Comparison of ENCODE assay signal across 8 mouse cellular contexts in genomic region chr17:85679651-85680050, GRCm38 (mm10). TPM values are rescaled to one million over a fixed set of nuclear protein-coding genes. Genes with fewer than 3 reads are reported as not detected.
A peak's percentile ranks its signal among the peaks of the same experiment; 100 is the strongest.
DNase-seq lines count a peak whose midpoint lies in the region; ATAC-seq lines count a peak whose summit lies in the region.

No protein-coding gene starts in this region.

- 0 out of 2 replicates have a peak overlapping the region, but pooled peaks have one; percentile 7 for H3K27ac ChIP-seq in kidney, embryonic 15.5 days
- H3K27ac ChIP-seq in hindbrain, embryonic 11.5 days (ENCODE audit: low read depth, low read length): no peak overlapping the region
- no peak overlapping the region for H3K27ac ChIP-seq in midbrain, embryonic 11.5 days (ENCODE audit: low read depth, low read length)

- H3K4me3 ChIP-seq in kidney, embryonic 15.5 days (replicated peaks): peak overlapping the region; percentile 32
- H3K4me3 ChIP-seq in hindbrain, embryonic 11.5 days (ENCODE audit: low read depth, low read length): no peak overlapping the region
- no peak overlapping the region for H3K4me3 ChIP-seq in midbrain, embryonic 11.5 days (ENCODE audit: low read depth, low read length)

- peaks cover 75% of the 10 kb centered on the region for H3K27me3 ChIP-seq in kidney, embryonic 15.5 days
- peaks cover 74% of the 10 kb centered on the region for H3K27me3 ChIP-seq in hindbrain, embryonic 11.5 days (ENCODE audit: control insufficient read depth, insufficient read depth, low read length)
- H3K27me3 ChIP-seq in midbrain, embryonic 11.5 days (ENCODE audit: control insufficient read depth, insufficient read depth, low read length): peaks cover 66% of the 10 kb centered on the region

- peak overlapping the region; percentile 14; the same call in 1 of the 2 replicates for H3K9ac ChIP-seq in kidney, embryonic 15.5 days
- H3K9ac ChIP-seq in hindbrain, embryonic 11.5 days (ENCODE audit: low read depth, low read length): no peak overlapping the region
- H3K9ac ChIP-seq in midbrain, embryonic 11.5 days (ENCODE audit: low read length): no peak overlapping the region

- peak; percentile 38; the same call in 1 of the 2 replicates for ATAC-seq in kidney, embryonic 15.5 days (replicated peaks; ENCODE audit: low FRiP score)
- no peak for ATAC-seq in hindbrain, embryonic 11.5 days (ENCODE audit: low FRiP score)
- ATAC-seq in midbrain, embryonic 11.5 days (ENCODE audit: low FRiP score): peak; percentile 50; the same call in 1 of the 2 replicates

- no peak for DNase-seq in kidney, adult 8-10 months
- peak; percentile 81 for DNase-seq in embryo, embryonic 10.5 days (ENCODE audit: low spot score)
- peak; percentile 75 for DNase-seq in hindbrain, embryonic 11.5 days (ENCODE audit: low spot score)
- DNase-seq in midbrain, embryonic 11.5 days (ENCODE audit: low spot score, missing footprints): peak; percentile 97
- DNase-seq in cerebellum, adult 8-10 months: no peak
- DNase-seq in gastrocnemius, adult 8-10 months (ENCODE audit: low spot score in 2 of 2): no peak
- no peak for DNase-seq in thymus, postnatal 0 days (ENCODE audit: low spot score)

- H3K4me2 ChIP-seq in kidney, embryonic 15.5 days: peak overlapping the region; percentile 74
- H3K4me2 ChIP-seq in hindbrain, embryonic 11.5 days (replicated peaks; ENCODE audit: low read depth, low read length): no peak overlapping the region
- peak overlapping the region; percentile 26 for H3K4me2 ChIP-seq in midbrain, embryonic 11.5 days

- WGBS in kidney, embryonic 15.5 days: 4% methylated on average over 15 of the region's 15 CpGs
- 2% methylated on average over 15 of the region's 15 CpGs for WGBS in hindbrain, embryonic 11.5 days
- 2% methylated on average over 15 of the region's 15 CpGs for WGBS in midbrain, embryonic 11.5 days

- peaks cover 31% of the 10 kb centered on the region for H3K4me1 ChIP-seq in kidney, embryonic 15.5 days
- no peaks in the 10 kb centered on the region for H3K4me1 ChIP-seq in hindbrain, embryonic 11.5 days (replicated peaks; ENCODE audit: control insufficient read depth, insufficient read depth, low read length)
- H3K4me1 ChIP-seq in midbrain, embryonic 11.5 days (ENCODE audit: control insufficient read depth, insufficient read depth, low read length): peaks cover 2% of the 10 kb centered on the region

- H3K9me3 ChIP-seq in kidney, embryonic 15.5 days (replicated peaks): no peaks in the 10 kb centered on the region
- H3K9me3 ChIP-seq in hindbrain, embryonic 11.5 days (ENCODE audit: control insufficient read depth, low read length): no peaks in the 10 kb centered on the region
- H3K9me3 ChIP-seq in midbrain, embryonic 11.5 days (ENCODE audit: control insufficient read depth, low read length): no peaks in the 10 kb centered on the region

- H3K36me3 ChIP-seq in kidney, embryonic 15.5 days: no peaks in the 10 kb centered on the region
- H3K36me3 ChIP-seq in hindbrain, embryonic 11.5 days (ENCODE audit: control insufficient read depth, insufficient read depth, low read length): no peaks in the 10 kb centered on the region
- H3K36me3 ChIP-seq in midbrain, embryonic 11.5 days (ENCODE audit: control insufficient read depth, insufficient read depth, low read length): no peaks in the 10 kb centered on the region

RNA-seq across cellular contexts. Expression of gene Six2, which starts 8.4 kb away (rescaled TPM):
- polyA plus RNA-seq in kidney, embryonic 15.5 days (2015; fragmentation: Nextera tagmentation; extraction: Ambion mirVana): 16.9 and 18.9 TPM in 2 replicates
- polyA plus RNA-seq in hindbrain, embryonic 11.5 days (2014; fragmentation: Nextera tagmentation; extraction: Ambion mirVana): 6.8 and 8.3 TPM in 2 replicates
- 5.6 and 6.7 TPM in 2 replicates for polyA plus RNA-seq in midbrain, embryonic 11.5 days (2014; fragmentation: Nextera tagmentation; extraction: Ambion mirVana)
- 10 to 100 TPM; 24.2 to 32.0 (median 27.8) TPM for total RNA-seq in gastrocnemius, adult 8-10 months (2022)
- 4.7 and 5.4 TPM in 2 replicates for polyA plus RNA-seq in thymus, postnatal 0 days (2015; fragmentation: Nextera tagmentation; extraction: Ambion mirVana)

Comparison
In these comparisons a context has a peak if more than half of its experiments do, and no peak if none do; other contexts are left out.
1. DNase-seq: peak in embryo, embryonic 10.5 days (single experiment), hindbrain, embryonic 11.5 days (single experiment) and midbrain, embryonic 11.5 days (single experiment); none in kidney, adult 8-10 months (0 of 2), cerebellum, adult 8-10 months (single experiment), gastrocnemius, adult 8-10 months (0 of 2) and thymus, postnatal 0 days (single experiment).